Mouse (Mus musculus): ENCODE results near the gene Vps16. TPM values are rescaled to one million over a fixed set of nuclear protein-coding genes. Genes with fewer than 3 reads are reported as not detected.

The Vps16 gene
- polyA plus RNA-seq, 1 experiment from 2014 or later: 60.9 TPM

DNA sequence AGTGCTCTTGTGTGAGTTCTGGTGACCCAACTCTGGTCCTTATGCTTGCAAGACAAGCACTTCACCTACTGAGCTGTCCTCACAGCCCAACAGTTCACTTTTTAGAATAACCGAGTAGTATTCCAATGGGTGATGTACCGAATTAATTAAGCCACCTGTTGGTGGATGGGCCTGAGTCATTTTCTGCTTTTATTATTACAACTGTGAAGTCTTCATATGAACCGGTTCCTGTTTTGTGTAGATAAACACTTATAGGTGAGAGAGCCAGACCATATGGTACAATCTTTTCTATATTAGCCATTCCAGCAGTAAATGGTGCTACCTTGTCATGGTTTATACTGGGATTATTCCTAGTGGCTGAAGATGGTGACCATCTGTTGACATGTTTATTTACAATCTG lies 11.4 kb upstream of the Vps16 start:
- H3K9ac ChIP-seq (ENCODE audit: low read length): no peak overlapping the region
- no peak for ATAC-seq (replicated peaks; ENCODE audit: extremely low read depth, insufficient read depth, low FRiP score)
- H3K36me3 ChIP-seq (ENCODE audit: control insufficient read depth, insufficient read depth): no peaks in the 10 kb centered on the region
- no peak overlapping the region for H3K4me3 ChIP-seq (ENCODE audit: low read length)
- no peak overlapping the region for H3K27ac ChIP-seq (ENCODE audit: low read length)
- no peak overlapping the region for H3K4me2 ChIP-seq (ENCODE audit: low read depth, low read length)
- 75% methylated on average over 3 of the region's 3 CpGs for WGBS
- H3K27me3 ChIP-seq (ENCODE audit: control insufficient read depth, insufficient read depth, low read length): no peaks in the 10 kb centered on the region
- H3K9me3 ChIP-seq (replicated peaks; ENCODE audit: control insufficient read depth, low read length): no peaks in the 10 kb centered on the region
- H3K4me1 ChIP-seq (ENCODE audit: control insufficient read depth, insufficient read depth, low read length): no peaks in the 10 kb centered on the region

DNA sequence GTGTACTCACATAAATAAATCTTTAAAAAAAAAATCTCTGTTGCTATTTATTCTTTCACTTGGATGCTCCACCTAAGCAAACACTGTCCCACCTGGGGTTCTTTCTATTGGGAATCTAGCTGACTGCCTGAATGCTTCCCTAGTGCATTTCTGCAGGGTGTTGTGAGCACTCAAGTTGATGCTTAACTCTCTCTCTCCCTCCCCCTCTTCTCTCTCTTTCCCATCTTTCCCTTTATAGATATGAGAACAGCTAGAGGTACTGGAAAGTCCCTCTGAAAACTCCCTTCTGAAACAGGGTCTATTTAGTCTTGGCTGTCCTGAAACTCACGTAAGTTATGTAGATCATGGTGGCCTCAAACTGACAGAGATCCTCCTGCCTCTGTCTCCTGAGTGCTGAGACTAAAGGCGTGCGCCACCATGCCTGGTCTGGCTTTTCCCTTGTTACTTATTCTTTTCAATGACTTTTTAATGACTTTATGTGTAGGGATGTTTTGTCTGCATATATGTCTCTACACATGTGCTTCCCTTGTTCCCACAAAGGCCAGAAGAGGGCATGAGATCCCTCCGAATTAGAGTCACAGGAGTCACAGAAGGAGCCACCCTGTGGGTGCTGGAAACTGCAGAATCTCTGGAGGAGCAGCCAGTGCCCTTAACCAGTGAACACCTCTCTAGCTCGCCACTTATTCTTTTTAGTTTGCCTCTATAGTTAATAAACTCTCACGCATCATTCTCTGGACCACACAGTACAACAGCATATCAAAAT lies 9.9 kb upstream of the Vps16 start:
- no peaks in the 10 kb centered on the region for H3K27me3 ChIP-seq (ENCODE audit: control insufficient read depth, insufficient read depth, low read length)
- H3K9ac ChIP-seq (ENCODE audit: low read length): no peak overlapping the region
- no peak overlapping the region for H3K4me2 ChIP-seq (ENCODE audit: low read depth, low read length)
- H3K4me1 ChIP-seq (ENCODE audit: control insufficient read depth, insufficient read depth, low read length): no peaks in the 10 kb centered on the region
- no peaks in the 10 kb centered on the region for H3K9me3 ChIP-seq (replicated peaks; ENCODE audit: control insufficient read depth, low read length)
- H3K4me3 ChIP-seq (ENCODE audit: low read length): no peak overlapping the region
- H3K36me3 ChIP-seq (ENCODE audit: control insufficient read depth, insufficient read depth): no peaks in the 10 kb centered on the region
- no peak for ATAC-seq (replicated peaks; ENCODE audit: extremely low read depth, insufficient read depth, low FRiP score)
- no peak overlapping the region for H3K27ac ChIP-seq (ENCODE audit: low read length)
- 73% methylated on average over 6 of the region's 6 CpGs for WGBS

DNA sequence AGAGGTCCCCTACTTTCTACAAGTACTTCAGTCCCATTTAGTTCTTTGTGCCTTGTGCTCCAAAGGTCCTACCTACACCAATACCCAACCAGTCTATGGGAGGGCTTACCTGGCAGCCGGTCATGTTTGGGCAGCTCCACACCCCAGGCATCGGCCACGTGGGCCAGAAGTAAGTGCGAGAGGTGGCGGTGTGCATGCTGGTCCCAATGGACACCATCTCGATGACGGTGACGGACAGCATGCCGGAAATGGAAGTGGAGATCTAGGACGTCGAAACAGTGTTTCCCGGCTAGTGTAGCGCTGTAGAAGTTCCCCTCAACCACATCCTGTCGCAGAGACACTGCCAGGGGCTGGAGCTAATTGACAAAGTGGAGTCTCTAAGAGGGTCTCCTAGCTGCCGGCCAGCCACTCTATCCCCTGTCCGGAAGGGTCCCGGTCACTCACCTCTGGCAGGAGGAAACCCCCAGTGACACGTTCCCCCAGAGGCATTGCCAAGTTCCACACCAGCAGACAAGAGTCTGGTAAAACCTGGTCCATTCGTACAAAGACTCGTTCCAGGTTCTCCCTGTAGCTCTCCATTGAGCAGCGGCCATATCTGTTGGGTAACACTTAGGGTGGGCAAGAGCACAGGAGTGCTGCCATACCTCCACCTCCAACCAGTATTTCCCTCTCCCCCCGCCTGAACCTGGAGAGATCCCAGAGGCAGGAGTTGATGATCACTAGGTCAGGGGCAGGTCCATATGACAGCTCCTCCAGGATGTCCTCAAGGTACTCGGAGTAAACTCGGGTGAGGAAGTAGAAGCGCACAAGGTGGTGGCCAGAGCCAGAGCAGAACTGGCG lies 2.1 kb upstream of the Vps16 start:
- no peak overlapping the region for H3K27ac ChIP-seq (ENCODE audit: low read length)
- H3K9me3 ChIP-seq (replicated peaks; ENCODE audit: control insufficient read depth, low read length): no peaks in the 10 kb centered on the region
- no peak overlapping the region for H3K4me2 ChIP-seq (ENCODE audit: low read depth, low read length)
- 95% methylated on average over 26 of the region's 26 CpGs for WGBS
- H3K27me3 ChIP-seq (ENCODE audit: control insufficient read depth, insufficient read depth, low read length): no peaks in the 10 kb centered on the region
- peaks cover 13% of the 10 kb centered on the region for H3K4me1 ChIP-seq (ENCODE audit: control insufficient read depth, insufficient read depth, low read length)
- no peaks in the 10 kb centered on the region for H3K36me3 ChIP-seq (ENCODE audit: control insufficient read depth, insufficient read depth)
- no peak for ATAC-seq (replicated peaks; ENCODE audit: extremely low read depth, insufficient read depth, low FRiP score)
- H3K9ac ChIP-seq (ENCODE audit: low read length): no peak overlapping the region
- H3K4me3 ChIP-seq (ENCODE audit: low read length): no peak overlapping the region

DNA sequence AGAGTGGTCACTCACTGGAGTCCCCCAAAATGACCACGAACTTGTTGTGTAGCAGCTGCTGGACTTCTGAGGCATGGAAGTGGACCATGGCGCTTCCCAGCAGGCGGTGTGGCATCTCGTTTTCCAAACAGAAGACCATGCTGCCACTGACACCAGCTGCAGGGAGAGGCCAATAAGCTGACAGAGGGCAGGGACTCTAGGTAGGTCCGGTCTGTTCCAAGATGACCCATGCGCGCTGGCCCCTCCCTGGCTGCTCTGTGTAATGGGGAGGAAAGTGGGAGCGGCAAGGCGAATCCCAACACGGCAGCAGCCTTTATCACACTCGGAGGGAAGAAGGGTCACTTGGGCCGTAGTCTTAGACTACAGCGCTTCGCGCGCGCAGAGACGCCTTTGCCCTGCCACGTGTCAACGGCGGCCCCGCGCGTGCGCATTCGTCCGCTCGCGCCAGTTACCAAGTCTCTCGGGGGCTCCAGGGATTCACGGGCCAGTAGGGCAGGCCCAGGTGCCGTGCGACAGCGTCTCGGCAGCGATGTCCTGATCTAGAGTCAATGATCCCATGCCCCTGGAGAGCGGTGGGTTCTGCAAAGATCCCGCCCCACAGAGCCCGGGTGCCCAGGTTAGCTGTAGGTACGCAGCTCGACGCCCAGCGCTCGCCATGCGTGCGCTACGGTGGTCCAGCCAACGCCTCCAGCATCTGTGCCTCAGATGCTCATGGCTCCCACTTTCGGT lies 578 bp upstream of the Vps16 start:
- 13% methylated on average over 49 of the region's 49 CpGs for WGBS
- Histone ChIP-seq H3K9me3 (replicated peaks; ENCODE audit: control insufficient read depth, low read length) (no peaks in the 10 kb centered on the region), H3K27me3 (ENCODE audit: control insufficient read depth, insufficient read depth, low read length) (no peaks in the 10 kb centered on the region), H3K36me3 (ENCODE audit: control insufficient read depth, insufficient read depth) (peaks cover 2% of the 10 kb centered on the region; the same call in 1 of the 2 replicates), H3K4me3 (ENCODE audit: low read length) (peak overlapping the region; percentile 96), H3K27ac (ENCODE audit: low read length) (peak overlapping the region; percentile 90), H3K4me2 (ENCODE audit: low read depth, low read length) (peak overlapping the region; percentile 81), H3K9ac (ENCODE audit: low read length) (peak overlapping the region; percentile 92), H3K4me1 (ENCODE audit: control insufficient read depth, insufficient read depth, low read length) (peaks cover 13% of the 10 kb centered on the region)
- ATAC-seq (replicated peaks; ENCODE audit: extremely low read depth, insufficient read depth, low FRiP score): peak; percentile 46

DNA sequence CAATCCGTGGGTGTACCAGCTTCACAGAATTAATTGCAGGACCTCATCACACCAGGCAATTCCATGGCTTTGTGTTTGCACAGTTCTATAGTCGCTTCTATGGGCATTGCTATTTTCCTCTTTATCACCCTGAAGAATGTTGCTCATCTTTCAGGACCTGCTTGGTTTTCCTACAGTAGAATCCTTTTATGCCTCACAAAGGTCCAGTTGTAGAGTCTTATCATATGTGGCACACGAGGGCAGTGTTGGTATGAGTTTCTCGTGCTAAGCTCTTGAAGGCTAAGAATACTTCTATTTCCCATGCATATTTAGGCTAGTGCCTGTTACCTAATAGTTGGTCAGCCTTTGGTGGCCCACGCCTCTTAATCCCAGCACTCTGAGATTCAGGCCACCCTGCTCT lies 973 bp downstream of the Vps16 start:
- H3K9me3 ChIP-seq (replicated peaks; ENCODE audit: control insufficient read depth, low read length): no peaks in the 10 kb centered on the region
- no peak for ATAC-seq (replicated peaks; ENCODE audit: extremely low read depth, insufficient read depth, low FRiP score)
- peaks cover 15% of the 10 kb centered on the region for H3K4me1 ChIP-seq (ENCODE audit: control insufficient read depth, insufficient read depth, low read length)
- H3K4me3 ChIP-seq (ENCODE audit: low read length): peak overlapping the region; percentile 96
- H3K36me3 ChIP-seq (ENCODE audit: control insufficient read depth, insufficient read depth): peaks cover 2% of the 10 kb centered on the region; the same call in 1 of the 2 replicates
- WGBS: 28% methylated on average over 5 of the region's 5 CpGs
- peak overlapping the region; percentile 90 for H3K27ac ChIP-seq (ENCODE audit: low read length)
- no peaks in the 10 kb centered on the region for H3K27me3 ChIP-seq (ENCODE audit: control insufficient read depth, insufficient read depth, low read length)
- H3K9ac ChIP-seq (ENCODE audit: low read length): peak overlapping the region; percentile 92
- peak overlapping the region; percentile 81 for H3K4me2 ChIP-seq (ENCODE audit: low read depth, low read length)

DNA sequence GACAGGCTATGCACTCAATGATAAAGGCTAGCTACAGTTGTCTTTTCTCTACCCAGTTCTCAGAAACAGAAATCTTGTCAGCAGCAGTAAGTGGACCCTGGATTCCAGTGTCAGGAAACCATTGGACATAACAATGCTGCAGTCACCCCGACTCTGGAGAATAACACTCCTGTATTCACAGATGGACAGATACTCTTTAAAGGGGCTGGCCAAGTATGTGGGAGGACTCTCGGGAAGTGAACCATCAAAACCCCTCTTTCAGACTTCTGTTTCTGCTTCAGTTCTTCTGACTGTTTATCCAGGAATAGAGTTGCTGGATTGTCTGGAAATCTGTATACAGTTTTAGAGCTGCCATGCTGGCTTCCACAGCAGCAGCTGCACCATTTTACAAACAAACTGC lies 5.7 kb downstream of the Vps16 start:
- Histone ChIP-seq H3K27ac (ENCODE audit: low read length) (no peak overlapping the region), H3K4me2 (ENCODE audit: low read depth, low read length) (no peak overlapping the region), H3K36me3 (ENCODE audit: control insufficient read depth, insufficient read depth) (peaks cover 6% of the 10 kb centered on the region; the same call in 1 of the 2 replicates), H3K4me1 (ENCODE audit: control insufficient read depth, insufficient read depth, low read length) (peaks cover 16% of the 10 kb centered on the region), H3K9ac (ENCODE audit: low read length) (no peak overlapping the region), H3K4me3 (ENCODE audit: low read length) (no peak overlapping the region), H3K9me3 (replicated peaks; ENCODE audit: control insufficient read depth, low read length) (no peaks in the 10 kb centered on the region), H3K27me3 (ENCODE audit: control insufficient read depth, insufficient read depth, low read length) (no peaks in the 10 kb centered on the region)
- WGBS: 44% methylated on average over 2 of the region's 2 CpGs
- no peak for ATAC-seq (replicated peaks; ENCODE audit: extremely low read depth, insufficient read depth, low FRiP score)

DNA sequence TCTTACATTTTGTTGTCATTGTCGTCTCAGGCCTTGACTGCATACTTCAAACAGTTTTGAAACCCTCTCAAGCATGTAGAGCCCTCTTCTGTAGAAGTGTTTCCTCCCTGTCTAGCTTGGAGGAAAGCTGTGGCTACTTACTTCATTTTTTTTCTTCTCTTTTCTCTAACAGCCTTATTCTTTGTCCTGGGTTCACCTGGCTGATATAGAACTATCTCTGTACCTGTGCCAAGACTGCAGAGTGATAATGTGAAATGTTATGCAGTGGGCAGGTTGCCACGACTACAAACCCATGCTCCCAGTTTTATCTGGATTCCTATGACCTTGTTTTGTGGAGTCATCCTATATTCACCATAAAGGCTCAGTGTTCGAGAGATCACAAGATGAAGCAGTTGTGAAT lies 6.3 kb downstream of the Vps16 start:
- Histone ChIP-seq H3K9ac (ENCODE audit: low read length) (no peak overlapping the region; the same call in 1 of the 2 replicates), H3K4me1 (ENCODE audit: control insufficient read depth, insufficient read depth, low read length) (peaks cover 10% of the 10 kb centered on the region), H3K27ac (ENCODE audit: low read length) (no peak overlapping the region), H3K4me3 (ENCODE audit: low read length) (no peak overlapping the region), H3K36me3 (ENCODE audit: control insufficient read depth, insufficient read depth) (peaks cover 6% of the 10 kb centered on the region; the same call in 1 of the 2 replicates), H3K9me3 (replicated peaks; ENCODE audit: control insufficient read depth, low read length) (no peaks in the 10 kb centered on the region), H3K4me2 (ENCODE audit: low read depth, low read length) (no peak overlapping the region), H3K27me3 (ENCODE audit: control insufficient read depth, insufficient read depth, low read length) (no peaks in the 10 kb centered on the region)
- WGBS: 55% methylated on average over 3 of the region's 3 CpGs
- no peak for ATAC-seq (replicated peaks; ENCODE audit: extremely low read depth, insufficient read depth, low FRiP score)

DNA sequence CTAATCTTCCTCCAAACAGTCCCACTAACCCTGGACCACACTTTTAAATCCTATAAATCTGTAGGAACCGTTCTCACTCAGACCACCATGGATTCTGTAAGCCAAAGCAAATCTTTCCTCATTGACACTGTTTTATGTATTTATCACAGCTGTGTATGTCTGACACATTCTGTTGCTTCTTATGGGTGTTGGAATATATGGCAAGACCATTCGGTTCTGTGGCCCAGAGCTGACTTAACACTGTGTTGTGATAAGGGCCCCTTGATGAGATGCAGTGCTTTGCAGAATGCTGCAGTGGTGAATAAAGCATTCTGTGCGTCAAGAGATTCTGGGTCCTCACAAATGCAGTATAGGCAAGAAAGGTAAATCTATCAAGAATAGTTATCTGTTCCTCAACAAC lies 8.0 kb downstream of the Vps16 start:
- H3K9ac ChIP-seq (ENCODE audit: low read length): no peak overlapping the region
- H3K27me3 ChIP-seq (ENCODE audit: control insufficient read depth, insufficient read depth, low read length): no peaks in the 10 kb centered on the region
- no peak for ATAC-seq (replicated peaks; ENCODE audit: extremely low read depth, insufficient read depth, low FRiP score)
- H3K4me1 ChIP-seq (ENCODE audit: control insufficient read depth, insufficient read depth, low read length): peaks cover 9% of the 10 kb centered on the region; the same call in 1 of the 2 replicates
- WGBS: 74% methylated on average over 3 of the region's 3 CpGs
- no peaks in the 10 kb centered on the region for H3K9me3 ChIP-seq (replicated peaks; ENCODE audit: control insufficient read depth, low read length)
- peaks cover 6% of the 10 kb centered on the region; the same call in 1 of the 2 replicates for H3K36me3 ChIP-seq (ENCODE audit: control insufficient read depth, insufficient read depth)
- H3K27ac ChIP-seq (ENCODE audit: low read length): no peak overlapping the region
- no peak overlapping the region for H3K4me3 ChIP-seq (ENCODE audit: low read length)
- H3K4me2 ChIP-seq (ENCODE audit: low read depth, low read length): no peak overlapping the region

All from heart, embryonic 16.5 days (tissue).